Mouse (Mus musculus): ENCODE results near the gene Dvl2. TPM values are rescaled to one million over a fixed set of nuclear protein-coding genes. Genes with fewer than 3 reads are reported as not detected.
"Not testable (repeated sequence)": the region's sequence is repeated elsewhere in the genome, so short reads cannot be mapped to it uniquely, and the experiment has no call there.

The Dvl2 gene
- polyA plus RNA-seq (2016; fragmentation: Nextera tagmentation; extraction: Ambion mirVana) = 52.1 and 54.1 TPM in 2 replicates

DNA sequence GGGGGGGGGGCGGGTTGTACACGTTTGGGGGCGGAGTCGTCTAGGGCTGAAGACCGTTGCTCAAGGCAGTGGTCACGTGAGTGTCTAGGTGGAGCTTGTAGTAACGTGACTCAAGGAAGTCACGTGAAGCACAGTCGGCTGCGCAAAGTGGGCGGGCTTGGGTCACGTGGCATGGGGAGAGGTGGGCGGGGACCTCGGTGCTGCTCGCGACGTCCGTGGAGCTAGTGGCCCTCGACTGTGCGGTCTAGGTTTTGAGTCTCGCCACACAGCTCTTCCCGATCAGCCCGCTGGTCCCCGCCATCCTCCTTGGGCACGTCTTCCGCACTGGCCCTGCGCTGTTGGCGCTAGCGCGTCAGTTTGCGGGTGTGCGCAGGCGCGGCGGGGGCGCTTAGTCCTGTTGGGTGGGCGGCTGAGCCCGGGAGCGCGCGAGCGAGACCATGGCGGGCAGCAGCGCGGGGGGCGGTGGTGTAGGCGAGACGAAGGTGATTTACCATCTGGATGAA lies at the start of gene Dvl2:
Gene Dvl2 (plus strand): TSS at position 200 of the 503 bp plus-strand sequence.
- no peaks in the 10 kb centered on the region for H3K9me3 ChIP-seq (replicated peaks)
- WGBS = under 1% methylated on average over 48 of the region's 48 CpGs
- DNase-seq (ENCODE audit: low spot score) = peak; percentile 96
- peak within 1 kb of the TSS; percentile 94 for H3K27ac ChIP-seq (replicated peaks)
- peaks cover 68% of the 10 kb centered on the region for H3K4me1 ChIP-seq
- peaks cover 50% of the 10 kb centered on the region for H3K36me3 ChIP-seq
- no peaks in the 10 kb centered on the region for H3K27me3 ChIP-seq (ENCODE audit: low read depth, poor library complexity, severe bottlenecking)
- peak within 1 kb of the TSS; percentile 97 for H3K4me3 ChIP-seq

DNA sequence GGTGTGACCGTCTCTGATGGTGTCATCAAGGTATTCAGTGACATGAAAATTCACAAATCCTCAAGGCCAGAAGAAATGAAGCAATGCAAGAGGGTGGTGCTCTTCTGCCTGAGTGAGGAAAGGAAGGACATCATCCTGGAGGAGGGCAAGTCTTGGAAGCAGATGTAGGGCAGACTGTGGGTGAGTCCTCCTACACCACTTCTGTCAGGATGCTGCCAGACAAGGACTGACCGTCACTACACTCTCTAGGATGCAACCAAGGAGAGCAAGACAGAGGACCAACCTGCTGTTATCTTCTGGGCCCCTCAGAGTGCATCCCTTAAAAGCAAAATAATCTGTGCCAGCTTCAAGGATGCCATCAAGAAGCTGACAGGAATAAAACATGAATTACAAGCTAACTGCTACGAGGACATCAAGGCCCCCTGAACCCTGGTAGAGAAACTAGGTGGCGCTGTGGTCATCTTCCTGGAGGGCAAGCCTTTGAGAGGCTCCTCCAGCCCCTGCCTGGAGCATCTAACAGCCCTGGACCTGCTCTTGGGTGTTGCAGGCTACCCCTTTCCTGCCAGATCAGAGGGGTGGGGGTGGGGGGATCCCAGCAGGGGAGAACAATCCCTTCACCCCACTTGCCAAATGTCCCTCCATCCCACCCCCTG lies 49.5 kb upstream of the Dvl2 start:
- peaks cover 15% of the 10 kb centered on the region for H3K27me3 ChIP-seq (ENCODE audit: low read depth, poor library complexity, severe bottlenecking)
- DNase-seq (ENCODE audit: low spot score) = no peak

DNA sequence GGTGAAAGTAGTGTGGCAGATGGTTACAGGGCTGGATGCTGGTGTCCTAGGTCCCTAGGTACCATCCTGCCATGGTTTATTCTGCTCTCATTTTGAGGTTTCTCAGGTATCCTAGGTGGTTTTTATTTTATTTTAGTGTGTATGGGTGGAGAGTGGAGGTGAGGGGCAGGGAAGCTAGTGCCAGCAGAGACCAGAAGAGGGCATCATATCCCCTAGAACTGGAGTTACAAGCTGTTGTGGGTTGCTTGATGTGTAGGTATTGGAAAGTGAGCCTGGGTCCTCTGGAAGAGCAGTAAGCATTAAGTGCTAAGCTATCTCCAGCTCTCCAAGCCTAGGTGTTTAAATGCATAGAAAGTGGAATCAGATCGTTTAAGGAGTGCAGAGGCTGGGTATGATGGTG lies 48.1 kb upstream of the Dvl2 start:
- Histone ChIP-seq H3K9me3 (replicated peaks) (no peaks in the 10 kb centered on the region), H3K4me3 (no peak overlapping the region), H3K36me3 (no peaks in the 10 kb centered on the region), H3K27ac (replicated peaks) (no peak overlapping the region), H3K27me3 (ENCODE audit: low read depth, poor library complexity, severe bottlenecking) (peaks cover 4% of the 10 kb centered on the region), H3K4me1 (peaks cover 21% of the 10 kb centered on the region)
- WGBS = 31% methylated on average over 1 of the region's 1 CpGs
- DNase-seq (ENCODE audit: low spot score) = no peak

More for the DNA sequence above, 49.5 kb upstream of the Dvl2 start:
- H3K4me3 ChIP-seq = no peak overlapping the region
- WGBS = 46% methylated on average over 4 of the region's 4 CpGs
- no peak overlapping the region for H3K27ac ChIP-seq (replicated peaks)
- 0 out of 2 replicates have a peak, but pooled peaks cover 5% of the 10 kb centered on the region for H3K36me3 ChIP-seq
- H3K9me3 ChIP-seq (replicated peaks) = no peaks in the 10 kb centered on the region
- H3K4me1 ChIP-seq = peaks cover 33% of the 10 kb centered on the region

DNA sequence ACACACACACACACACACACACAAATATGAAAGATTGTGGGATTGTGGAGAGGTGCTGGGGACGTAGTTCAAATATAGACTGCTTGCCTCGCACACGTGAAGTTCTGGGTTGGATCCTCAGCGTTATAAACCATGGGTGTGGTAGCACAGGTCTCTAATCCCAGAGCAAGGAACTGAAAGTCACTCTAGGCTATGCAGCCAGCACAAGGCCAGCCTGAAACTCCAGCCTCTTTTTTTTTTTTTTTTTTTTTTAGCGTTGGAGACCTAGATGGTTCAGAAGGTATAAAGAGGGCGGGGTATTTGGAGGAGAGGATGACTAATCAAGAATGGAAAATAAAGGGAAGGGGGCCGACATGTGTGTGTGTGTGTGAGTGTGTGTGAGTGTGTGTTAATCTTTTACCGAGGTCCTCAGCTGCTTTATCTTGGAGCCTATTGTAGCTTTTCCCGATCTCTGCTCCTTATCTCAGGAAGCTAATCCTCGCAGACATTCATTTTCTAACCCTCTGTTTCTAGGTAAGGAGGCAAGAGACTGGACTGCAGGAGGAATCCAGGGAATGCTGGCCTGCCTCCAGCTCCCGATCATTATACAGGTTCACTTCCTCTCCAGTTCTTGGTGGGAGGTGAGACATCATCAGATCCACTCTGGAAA lies 47.0 kb upstream of the Dvl2 start:
- Histone ChIP-seq H3K27ac (replicated peaks) (no peak overlapping the region), H3K9me3 (replicated peaks) (no peaks in the 10 kb centered on the region), H3K27me3 (ENCODE audit: low read depth, poor library complexity, severe bottlenecking) (no peaks in the 10 kb centered on the region; the same call in none of the 2 replicates), H3K4me1 (peaks cover 10% of the 10 kb centered on the region), H3K4me3 (no peak overlapping the region), H3K36me3 (no peaks in the 10 kb centered on the region)
- 66% methylated on average over 11 of the region's 11 CpGs for WGBS
- no peak for DNase-seq (ENCODE audit: low spot score)

DNA sequence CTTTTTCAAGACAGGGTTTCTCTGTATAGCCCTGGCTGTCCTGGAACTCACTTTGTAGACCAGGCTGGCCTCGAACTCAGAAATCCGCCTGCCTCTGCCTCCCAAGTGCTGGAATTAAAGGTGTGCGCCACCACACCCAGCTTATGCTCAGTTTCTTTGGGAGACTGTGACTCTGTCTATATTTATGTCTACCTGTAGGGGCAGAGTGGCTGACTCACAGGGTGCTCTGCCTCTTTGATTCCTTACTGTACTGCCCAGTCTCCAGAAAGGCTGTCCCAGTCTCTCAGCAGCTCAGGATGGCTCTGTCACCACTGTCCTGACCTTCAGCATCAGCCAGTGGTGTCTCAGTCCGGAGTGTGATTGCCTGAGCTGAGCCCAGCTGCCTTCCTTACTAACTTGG lies 44.8 kb upstream of the Dvl2 start:
- not testable (repeated sequence) for H3K36me3 ChIP-seq; H3K4me3 ChIP-seq; DNase-seq (ENCODE audit: low spot score); H3K27ac ChIP-seq (replicated peaks); H3K27me3 ChIP-seq (ENCODE audit: low read depth, poor library complexity, severe bottlenecking); H3K4me1 ChIP-seq; H3K9me3 ChIP-seq (replicated peaks)
- WGBS = 83% methylated on average over 4 of the region's 4 CpGs

DNA sequence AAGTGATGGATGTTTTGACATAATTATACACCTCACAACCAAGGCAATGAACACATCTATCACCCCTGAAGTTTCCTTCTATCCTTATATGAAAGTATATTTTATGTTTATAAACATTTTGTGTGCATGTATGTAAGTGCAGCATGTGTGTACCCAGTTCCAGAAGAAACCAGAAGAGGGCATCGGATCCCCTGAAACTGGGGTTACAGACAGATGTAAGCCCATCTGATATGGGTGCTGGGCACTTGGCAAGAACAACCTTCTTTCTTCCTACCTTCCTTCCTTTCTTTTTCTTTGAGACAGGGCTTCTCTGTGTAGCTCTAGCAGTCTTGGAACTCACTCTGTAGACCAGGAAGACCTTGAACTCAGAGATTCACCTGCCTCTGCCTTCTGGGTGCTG lies 44.2 kb upstream of the Dvl2 start:
- H3K4me1 ChIP-seq = no peaks in the 10 kb centered on the region
- DNase-seq (ENCODE audit: low spot score) = no peak
- H3K36me3 ChIP-seq = no peaks in the 10 kb centered on the region
- H3K4me3 ChIP-seq = no peak overlapping the region
- no peak overlapping the region for H3K27ac ChIP-seq (replicated peaks)
- H3K27me3 ChIP-seq (ENCODE audit: low read depth, poor library complexity, severe bottlenecking) = no peaks in the 10 kb centered on the region; the same call in none of the 2 replicates
- 73% methylated on average over 1 of the region's 1 CpGs for WGBS
- no peaks in the 10 kb centered on the region for H3K9me3 ChIP-seq (replicated peaks)

DNA sequence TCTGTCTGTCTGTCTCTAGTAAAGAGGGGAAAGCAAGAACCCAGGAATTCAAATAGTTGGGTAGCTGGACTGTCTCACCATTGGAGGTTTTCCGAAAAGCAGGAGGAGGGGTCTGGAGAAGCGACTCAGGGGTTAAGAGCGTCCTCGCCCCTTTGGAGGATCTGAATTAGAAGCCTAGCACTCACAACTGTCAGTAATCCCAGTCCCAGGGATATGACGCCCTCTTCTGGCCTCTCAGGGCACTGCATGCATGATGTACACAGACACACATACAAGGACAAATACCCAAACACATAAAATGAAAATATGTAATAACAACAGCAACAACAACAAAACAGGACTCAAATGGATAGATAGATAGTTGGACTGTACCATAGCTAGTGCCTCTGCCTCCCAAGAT lies 39.8 kb upstream of the Dvl2 start:
- no peak for DNase-seq (ENCODE audit: low spot score)

DNA sequence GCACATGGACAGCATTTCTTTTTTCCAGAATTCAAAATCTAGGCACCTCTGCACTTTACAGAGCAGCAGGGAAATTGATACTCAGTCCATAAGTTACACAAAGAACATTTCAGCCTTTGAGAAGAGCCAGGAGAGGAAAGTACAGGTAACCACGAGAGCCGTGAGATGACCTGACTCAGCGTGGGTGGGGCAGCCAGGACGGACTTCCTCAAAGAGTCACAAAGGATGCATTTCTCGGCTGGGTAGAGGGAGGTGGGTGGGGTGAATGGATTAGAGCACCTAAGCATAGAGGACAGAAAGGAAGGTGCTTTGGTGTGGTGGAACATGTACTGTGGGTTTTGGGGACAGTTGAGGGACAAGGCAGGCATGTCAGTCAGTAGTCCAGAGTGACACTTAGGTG lies 38.6 kb upstream of the Dvl2 start:
- no peak for DNase-seq (ENCODE audit: low spot score)
- Histone ChIP-seq H3K27me3 (ENCODE audit: low read depth, poor library complexity, severe bottlenecking) (peaks cover 55% of the 10 kb centered on the region), H3K4me3 (no peak overlapping the region), H3K36me3 (no peaks in the 10 kb centered on the region), H3K9me3 (replicated peaks) (no peaks in the 10 kb centered on the region), H3K27ac (replicated peaks) (no peak overlapping the region), H3K4me1 (peaks cover 18% of the 10 kb centered on the region)
- WGBS = 54% methylated on average over 5 of the region's 5 CpGs

More for the DNA sequence above, 39.8 kb upstream of the Dvl2 start:
- no peak overlapping the region for H3K4me3 ChIP-seq
- 23% methylated on average over 5 of the region's 5 CpGs for WGBS
- H3K27me3 ChIP-seq (ENCODE audit: low read depth, poor library complexity, severe bottlenecking) = peaks cover 43% of the 10 kb centered on the region
- H3K4me1 ChIP-seq = peaks cover 7% of the 10 kb centered on the region
- no peaks in the 10 kb centered on the region for H3K36me3 ChIP-seq
- H3K9me3 ChIP-seq (replicated peaks) = no peaks in the 10 kb centered on the region
- no peak overlapping the region for H3K27ac ChIP-seq (replicated peaks)

DNA sequence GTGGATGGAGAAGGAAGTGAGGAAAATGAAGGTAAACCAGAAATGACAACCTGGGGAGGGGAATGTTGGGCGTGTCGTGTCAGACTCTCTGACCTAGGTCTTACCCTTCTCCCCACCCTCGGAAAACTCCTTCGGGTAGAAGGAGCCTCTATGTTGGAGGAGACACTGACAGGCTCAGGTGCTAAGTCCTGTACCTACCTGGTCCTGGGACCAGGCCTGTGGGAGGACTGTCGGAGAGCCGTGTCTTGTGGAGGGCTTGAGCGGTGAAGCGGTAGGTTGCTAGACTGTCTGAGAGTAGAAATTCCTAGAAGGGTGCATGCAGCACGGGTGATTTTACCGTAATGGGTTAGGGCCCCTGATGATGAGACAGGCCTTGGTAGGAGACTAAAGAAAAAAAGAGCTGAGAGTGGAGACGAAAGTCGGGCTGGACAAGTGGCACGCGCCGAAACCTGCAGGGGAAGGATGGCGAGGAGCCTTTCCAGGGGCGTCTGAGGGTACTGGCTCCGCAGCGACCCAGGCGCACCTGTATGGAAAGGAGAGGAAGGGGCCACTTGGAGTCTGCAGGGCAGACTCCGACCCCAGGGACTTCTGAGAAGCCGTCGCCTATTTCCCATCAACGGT lies 35.6 kb upstream of the Dvl2 start, which contains the start of gene Cldn7:
Gene Cldn7 (plus strand): TSS at position 130 of the 621 bp plus-strand sequence.
- no peak for DNase-seq (ENCODE audit: low spot score)
- Histone ChIP-seq H3K9me3 (replicated peaks) (no peaks in the 10 kb centered on the region), H3K4me1 (peaks cover 19% of the 10 kb centered on the region), H3K27ac (replicated peaks) (no peak within 1 kb of the TSS), H3K4me3 (peak within 1 kb of the TSS; percentile 35), H3K36me3 (peaks cover 23% of the 10 kb centered on the region), H3K27me3 (ENCODE audit: low read depth, poor library complexity, severe bottlenecking) (peaks cover 74% of the 10 kb centered on the region)
- WGBS = 10% methylated on average over 24 of the region's 24 CpGs

DNA sequence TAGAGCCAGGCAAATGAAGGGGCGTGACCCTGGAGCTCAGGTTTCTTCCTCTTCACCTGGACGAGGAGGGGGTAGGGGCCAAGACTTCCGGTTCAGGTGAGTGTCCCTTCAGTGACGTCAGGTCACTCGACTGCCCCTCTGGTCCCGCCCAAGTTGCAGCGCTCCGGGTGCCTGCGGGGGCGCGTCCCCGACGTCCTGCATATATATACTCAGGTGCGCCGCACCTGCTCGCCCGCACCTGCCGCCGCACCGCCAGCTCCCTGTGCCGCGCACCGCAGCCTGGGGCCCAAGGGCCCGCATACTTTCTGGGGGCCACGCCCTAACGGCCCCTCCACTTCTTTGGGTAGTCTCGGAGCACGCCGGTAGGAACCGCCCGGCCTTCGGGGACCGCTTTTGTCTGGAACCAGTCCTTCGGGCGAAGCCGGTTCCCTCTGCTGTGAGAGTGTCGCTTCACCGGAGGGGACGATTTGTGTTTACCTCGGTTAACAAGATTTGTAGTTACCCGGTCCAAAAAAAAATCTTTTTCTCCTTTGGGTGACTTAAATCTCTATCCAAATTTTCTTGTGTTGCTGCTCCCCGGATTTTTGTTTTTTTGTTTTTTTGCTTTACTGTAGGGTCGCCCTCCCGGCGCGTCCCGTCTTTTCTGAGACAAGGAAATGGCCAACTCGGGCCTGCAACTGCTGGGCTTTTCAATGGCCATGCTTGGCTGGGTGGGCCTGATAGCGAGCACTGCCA lies 35.0 kb upstream of the Dvl2 start:
- DNase-seq (ENCODE audit: low spot score) = no peak
- Histone ChIP-seq H3K27me3 (ENCODE audit: low read depth, poor library complexity, severe bottlenecking) (peaks cover 74% of the 10 kb centered on the region), H3K27ac (replicated peaks) (no peak overlapping the region), H3K4me3 (peak overlapping the region; percentile 40), H3K9me3 (replicated peaks) (no peaks in the 10 kb centered on the region), H3K36me3 (peaks cover 30% of the 10 kb centered on the region), H3K4me1 (peaks cover 19% of the 10 kb centered on the region)
- WGBS = 2% methylated on average over 49 of the region's 49 CpGs

DNA sequence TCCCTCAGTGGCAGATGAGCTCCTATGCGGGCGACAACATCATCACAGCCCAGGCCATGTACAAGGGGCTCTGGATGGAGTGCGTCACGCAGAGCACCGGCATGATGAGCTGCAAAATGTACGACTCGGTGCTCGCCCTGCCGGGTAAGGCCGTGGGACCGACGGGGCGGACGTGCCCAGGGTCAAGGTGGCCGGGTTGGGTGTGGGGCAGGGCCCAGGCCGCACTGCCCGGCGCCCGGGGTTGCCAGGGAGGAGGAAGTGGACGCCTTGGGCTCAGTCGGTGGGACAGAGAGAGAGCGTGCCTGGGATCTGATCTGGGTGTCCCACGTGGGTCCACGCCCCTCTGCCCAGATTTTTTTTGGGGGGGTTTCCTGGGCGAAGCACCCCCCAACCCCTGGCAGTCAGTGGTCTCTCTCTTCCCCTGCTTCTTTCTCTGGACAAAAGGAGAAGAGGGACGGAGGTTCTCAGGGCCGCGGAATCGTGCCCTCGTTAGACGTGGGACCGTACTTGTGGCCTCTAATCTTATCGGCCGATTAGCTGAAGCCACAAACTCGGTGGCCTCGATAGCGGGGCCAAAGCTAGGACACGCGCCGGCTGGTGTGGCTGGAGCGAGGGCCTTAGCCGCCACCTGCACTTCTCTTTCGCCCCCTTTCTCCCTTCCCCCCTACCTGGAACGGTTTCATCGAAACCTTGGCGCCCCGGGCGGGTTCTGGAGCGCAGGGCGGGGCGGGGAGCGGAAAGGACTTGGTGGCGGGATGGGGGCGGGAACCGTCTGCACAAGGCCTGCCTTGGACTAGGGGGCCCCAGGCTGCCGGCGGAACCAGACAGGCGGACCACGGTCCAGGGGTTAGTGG lies 34.2 kb upstream of the Dvl2 start:
- Histone ChIP-seq H3K4me1 (peaks cover 19% of the 10 kb centered on the region), H3K27me3 (ENCODE audit: low read depth, poor library complexity, severe bottlenecking) (peaks cover 74% of the 10 kb centered on the region), H3K36me3 (peaks cover 36% of the 10 kb centered on the region), H3K27ac (replicated peaks) (peak overlapping the region; percentile 55; the same call in 1 of the 2 replicates), H3K9me3 (replicated peaks) (no peaks in the 10 kb centered on the region), H3K4me3 (peak overlapping the region; percentile 40)
- 3% methylated on average over 59 of the region's 59 CpGs for WGBS
- peak; percentile 41 for DNase-seq (ENCODE audit: low spot score)
